Mouse (Mus musculus) thymus, adult 2 months (tissue): ENCODE data around the gene Azgp1. TPM values are rescaled to one million over a fixed set of nuclear protein-coding genes. Genes with fewer than 3 reads are reported as not detected.
"Not testable (repeated sequence)": the region's sequence is repeated elsewhere in the genome, so short reads cannot be mapped to it uniquely, and the experiment has no call there.

Experiments used
- DNase-seq: peaks from one replicate; pipeline ENCODE4 v3.0.0; 2021
- H3K27ac ChIP-seq: fragments of 200-500 bp; 2 replicates; pipeline ENCODE4 v1.5.1; 2012; ENCODE audit warnings: low read length, control low read depth; ENCODE audit not compliant: control insufficient read depth, insufficient read depth
- H3K27me3 ChIP-seq: fragments of 200-500 bp; 2 replicates; pipeline ENCODE4 v1.6.1; 2012; ENCODE audit warnings: mild to moderate bottlenecking, low read length, moderate library complexity, mixed read lengths; ENCODE audit not compliant: control insufficient read depth, insufficient read depth
- H3K36me3 ChIP-seq: fragments of 200-500 bp; 2 replicates; pipeline ENCODE4 v1.6.1; 2012; ENCODE audit warnings: mild to moderate bottlenecking, low read length, moderate library complexity; ENCODE audit not compliant: control insufficient read depth, insufficient read depth
- H3K4me1 ChIP-seq: fragments of 200-500 bp; replicated peaks from 2 replicates; pipeline ENCODE4 v1.6.1; 2012; ENCODE audit warnings: low read length; ENCODE audit not compliant: control insufficient read depth, insufficient read depth
- H3K4me3 ChIP-seq: fragments of 200-500 bp; 2 replicates; pipeline ENCODE4 v1.5.1; 2012; ENCODE audit warnings: mild to moderate bottlenecking, low read length, control low read depth, moderate library complexity; ENCODE audit not compliant: control insufficient read depth, insufficient read depth
- CTCF ChIP-seq: fragments of 200-500 bp; IDR thresholded peaks from 2 replicates; pipeline ENCODE4 v1.5.1; 2012; ENCODE audit warnings: mild to moderate bottlenecking, control low read depth, low read length, moderate library complexity, borderline replicate concordance; ENCODE audit not compliant: control insufficient read depth, poor library complexity, insufficient read depth; ENCODE audit errors: extremely low read depth
- POLR2A ChIP-seq: fragments of 200-500 bp; IDR thresholded peaks from 2 replicates; pipeline ENCODE4 v1.6.1; 2012; ENCODE audit warnings: mild to moderate bottlenecking, low read length, control low read depth, moderate library complexity; ENCODE audit not compliant: control insufficient read depth, poor library complexity, insufficient read depth; ENCODE audit errors: extremely low read depth
- WGBS: fragments of 180-500 bp; shearing (Covaris S2); methylation state at CpG from one replicate; pipeline ENCODE4 v1.1.7; 2018; 5-methylcytosine and 5-hydroxymethylcytosine counted together
- polyA plus RNA-seq: library from polyadenylated mRNA; depleted of rRNA; stranded (reverse); fragments of >200 nt; gene quantifications from 2 replicates; pipeline ENCODE4 v1.2.3, GENCODE M21; 2012; rRNA removed

Gene Azgp1
- polyA plus RNA-seq, 1 experiment: not detected

GRCm38 (mm10) chr5:138016997-138017396 is 35.7 kb downstream of the Azgp1 start:
- H3K27me3 ChIP-seq: no peaks in the 10 kb centered on the region
- H3K4me3 ChIP-seq: no peak overlapping the region
- no peaks in the 10 kb centered on the region for H3K36me3 ChIP-seq
- H3K27ac ChIP-seq: no peak overlapping the region
- no peak for DNase-seq
- TF ChIP-seq POLR2A (no peak), CTCF (no peak)
- no peaks in the 10 kb centered on the region for H3K4me1 ChIP-seq

DNA sequence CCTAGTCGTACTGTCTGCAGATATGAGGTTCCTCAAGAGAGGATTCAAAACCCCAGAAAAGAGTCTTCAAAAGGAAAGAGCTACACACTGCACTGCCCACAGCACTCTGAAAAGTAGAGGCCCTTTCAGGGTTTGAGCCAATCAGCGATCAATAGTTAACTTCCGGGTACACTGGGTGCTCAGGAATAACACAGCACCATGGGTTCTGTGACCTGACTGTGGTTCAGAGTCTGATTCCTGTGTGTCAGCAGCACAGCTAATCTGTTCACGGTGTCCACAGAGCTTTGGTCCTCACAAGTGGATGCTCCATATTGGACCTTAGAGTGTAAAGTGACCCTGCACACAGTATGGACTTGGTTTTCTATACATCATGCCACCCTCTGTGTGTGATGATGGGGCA is 38.3 kb downstream of the Azgp1 start:
- not testable (repeated sequence) for H3K27ac ChIP-seq, H3K4me3 ChIP-seq, H3K4me1 ChIP-seq, H3K36me3 ChIP-seq, H3K27me3 ChIP-seq, DNase-seq
- 91% methylated on average over 4 of the region's 4 CpGs for WGBS

- not testable (repeated sequence) for DNase-seq, H3K4me3 ChIP-seq, H3K36me3 ChIP-seq, H3K4me1 ChIP-seq, H3K27me3 ChIP-seq, H3K27ac ChIP-seq
- WGBS: 85% methylated on average over 3 of the region's 7 CpGs
These were observed 39.7 kb downstream of the Azgp1 start, which contains the start of the genes Smok3a and Smok3b for GRCm38 (mm10) chr5:138020961-138021479. TSS of gene Smok3a (plus strand) at chr5:138021261. TSS of gene Smok3b (plus strand) at chr5:138021429.

Other genes starting within 250 kb of the Azgp1 start
- 97.2 and 110 TPM in 2 replicates for gene Nyap1, start 239.9 kb upstream of the Azgp1 start, polyA plus RNA-seq
- gene Tsc22d4, start 235.8 kb upstream of the Azgp1 start, polyA plus RNA-seq: 670 and 672 TPM in 2 replicates
- 101 and 120 TPM in 2 replicates for gene Ppp1r35, start 202.7 kb upstream of the Azgp1 start, polyA plus RNA-seq
- gene Mepce, start 193.9 kb upstream of the Azgp1 start, polyA plus RNA-seq: 81.9 and 87.5 TPM in 2 replicates
- 4.6 TPM in 2 replicates for gene Zcwpw1, start 193.7 kb upstream of the Azgp1 start, polyA plus RNA-seq
- gene Pilra, start 145.2 kb upstream of the Azgp1 start, polyA plus RNA-seq: 7.2 and 13.5 TPM in 2 replicates
- 9.5 and 10.1 TPM in 2 replicates for gene Pilrb1, start 123.4 kb upstream of the Azgp1 start, polyA plus RNA-seq
- gene Pilrb2, start 109.7 kb upstream of the Azgp1 start, polyA plus RNA-seq: 8.7 and 11.4 TPM in 2 replicates
- 0.17 and 0.26 TPM in 2 replicates for gene Cyp3a13, start 59.9 kb upstream of the Azgp1 start, polyA plus RNA-seq
- 0.03 and 0.09 TPM in 2 replicates for gene Gjc3, start 18.4 kb upstream of the Azgp1 start, polyA plus RNA-seq
- gene Smok3a, start 39.7 kb downstream of the Azgp1 start, polyA plus RNA-seq: not detected in 2 replicates
- not detected in 2 replicates for gene Smok3b, start 39.9 kb downstream of the Azgp1 start, polyA plus RNA-seq
- gene Smok3c, start 71.7 kb downstream of the Azgp1 start, polyA plus RNA-seq: not detected in 2 replicates
- 5.1 and 5.9 TPM in 2 replicates for gene Zkscan1, start 103.6 kb downstream of the Azgp1 start, polyA plus RNA-seq
- 11.1 and 13.0 TPM in 2 replicates for gene Zscan21, start 135.4 kb downstream of the Azgp1 start, polyA plus RNA-seq
- 3.3 and 3.6 TPM in 2 replicates for gene Zfp113, start 174.2 kb downstream of the Azgp1 start, polyA plus RNA-seq
- gene Cops6, start 179.6 kb downstream of the Azgp1 start, polyA plus RNA-seq: 78.7 and 92.0 TPM in 2 replicates
- gene Ap4m1, start 190.5 kb downstream of the Azgp1 start, polyA plus RNA-seq: 42.9 and 44.2 TPM in 2 replicates
- gene Mcm7, start 190.9 kb downstream of the Azgp1 start, polyA plus RNA-seq: 181 and 227 TPM in 2 replicates
- gene Taf6, start 205.9 kb downstream of the Azgp1 start, polyA plus RNA-seq: 106 and 108 TPM in 2 replicates
- gene Cnpy4, start 206.0 kb downstream of the Azgp1 start, polyA plus RNA-seq: 8.9 and 9.2 TPM in 2 replicates
- 6.7 and 7.6 TPM in 2 replicates for gene Mblac1, start 212.8 kb downstream of the Azgp1 start, polyA plus RNA-seq
- gene Nxpe5, start 244.4 kb downstream of the Azgp1 start, polyA plus RNA-seq: 0.73 and 0.87 TPM in 2 replicates